Mouse (Mus musculus) lung, adult 2 months (tissue): Measurements from ENCODE around the gene Tppp2.

ENCODE experiments used
- CTCF ChIP-seq: fragments of 200-500 bp; IDR thresholded peaks from 2 replicates; pipeline ENCODE4 v1.5.1; 2011; ENCODE audit warnings: mild to moderate bottlenecking, low read length, control low read depth; ENCODE audit not compliant: insufficient read depth
- POLR2A ChIP-seq: fragments of 200-500 bp; IDR thresholded peaks from 2 replicates; pipeline ENCODE4 v1.6.1; 2011; ENCODE audit warnings: low read depth, mild to moderate bottlenecking, control low read depth, low read length, borderline replicate concordance; ENCODE audit errors: extremely low read depth

- TF ChIP-seq CTCF (no peak), POLR2A (no peak)
Measured at GRCm38 (mm10) chr14:51892191-51892939, 25.9 kb upstream of the Tppp2 start, which contains the start of gene Slc39a2.
